Mouse (Mus musculus): ENCODE measurements around the gene Nr4a1. TPM values are rescaled to one million over a fixed set of nuclear protein-coding genes. Genes with fewer than 3 reads are reported as not detected.

Gene Nr4a1
- total RNA-seq, 2 experiments from 2014 or later = 275 to 349 TPM

DNA sequence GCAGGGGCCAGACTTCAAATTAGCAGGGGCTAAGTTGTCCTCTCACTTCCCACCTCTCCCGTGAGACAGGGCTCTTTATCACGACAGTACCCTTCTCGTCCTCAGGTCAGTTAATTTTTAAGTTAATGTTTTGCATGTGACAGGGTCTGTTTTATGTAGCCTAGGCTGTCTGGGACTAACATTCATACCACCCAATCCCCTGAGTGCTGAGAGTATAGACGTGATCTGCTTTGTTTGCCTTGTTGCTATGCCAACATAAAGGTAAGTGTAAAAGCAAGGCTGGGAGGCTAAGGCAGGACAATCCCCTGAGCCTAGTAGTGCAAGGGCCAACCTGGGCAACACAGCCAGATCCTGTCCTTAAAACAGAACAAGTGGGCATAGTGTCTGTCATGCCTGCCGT lies 55.4 kb downstream of the Nr4a1 start:
- no peak for DNase-seq (ENCODE audit: low spot score in 2 of 2)

DNA sequence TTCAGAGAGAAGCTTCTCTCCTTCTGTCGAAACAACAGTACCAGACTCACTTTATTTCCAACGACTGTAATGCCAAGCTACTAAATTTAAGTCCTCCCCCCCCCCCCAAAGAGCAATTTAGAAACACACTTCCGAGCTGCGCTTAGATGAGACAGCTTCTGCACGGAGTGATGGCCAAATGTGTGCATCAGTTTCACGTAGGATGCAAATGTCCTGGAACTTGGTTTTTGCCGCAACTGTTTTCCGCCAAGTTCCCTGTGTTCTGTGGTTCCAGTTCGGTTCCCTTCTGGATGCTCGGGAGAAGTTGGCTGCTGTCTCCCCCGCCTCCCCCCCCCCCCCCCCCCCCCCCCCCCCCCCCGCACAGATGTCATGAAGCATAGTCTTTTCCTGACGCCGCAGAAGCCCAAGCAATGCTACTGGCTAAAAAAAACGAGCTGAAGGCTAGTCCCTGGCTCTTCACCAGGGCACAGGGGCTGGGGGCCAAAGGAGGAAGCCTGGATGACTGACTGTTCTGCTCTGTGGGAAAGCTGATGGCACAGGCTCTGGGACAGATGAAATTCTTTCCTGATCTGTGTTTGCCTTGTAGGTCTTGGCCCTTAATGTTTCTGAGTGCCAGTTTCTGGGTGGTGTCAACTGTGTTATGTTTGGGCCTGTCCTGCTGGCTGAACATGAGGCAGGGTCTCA lies 57.2 kb downstream of the Nr4a1 start:
- no peak for DNase-seq (ENCODE audit: low spot score in 2 of 2)

DNA sequence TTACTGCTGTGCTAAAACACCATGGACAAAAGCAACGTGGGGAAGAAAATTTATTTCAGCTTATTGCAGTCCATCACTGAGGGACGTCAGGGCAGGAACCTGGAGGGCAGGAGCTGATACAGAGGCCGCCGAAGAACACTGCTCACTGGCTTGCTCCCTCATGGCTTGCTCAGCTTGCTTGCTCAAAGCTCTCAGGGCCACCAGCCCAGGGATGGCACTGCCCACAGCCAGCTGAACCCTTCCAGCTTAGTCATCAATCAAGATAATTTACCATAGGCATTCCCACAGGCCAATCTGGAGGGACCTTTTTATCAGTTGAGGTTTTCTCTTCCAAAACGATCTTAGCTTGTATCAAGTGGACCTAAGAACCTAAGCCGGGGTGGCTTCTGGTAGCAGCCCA lies 57.9 kb downstream of the Nr4a1 start:
- DNase-seq (ENCODE audit: low spot score in 2 of 2) = no peak

DNA sequence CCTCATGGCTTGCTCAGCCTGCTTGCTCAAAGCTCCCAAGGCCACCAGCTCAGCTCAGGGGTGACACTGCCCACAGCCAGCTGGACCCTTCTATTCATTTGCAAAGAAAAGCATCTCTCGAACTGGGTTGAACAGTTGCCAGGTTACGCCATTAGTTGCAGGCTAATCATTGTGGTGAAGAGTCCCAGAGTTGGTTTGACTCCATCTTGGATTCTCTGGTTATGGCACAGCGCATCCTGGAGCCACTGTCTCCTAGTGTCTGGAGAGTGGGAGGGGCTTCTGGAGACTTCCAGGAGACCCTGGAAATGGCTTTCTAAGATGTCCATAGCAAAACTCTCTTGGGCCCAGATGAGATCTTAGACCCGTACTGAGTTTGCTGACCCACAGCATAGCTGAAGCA lies 61.3 kb downstream of the Nr4a1 start:
- no peak for DNase-seq (ENCODE audit: low spot score in 2 of 2)

DNA sequence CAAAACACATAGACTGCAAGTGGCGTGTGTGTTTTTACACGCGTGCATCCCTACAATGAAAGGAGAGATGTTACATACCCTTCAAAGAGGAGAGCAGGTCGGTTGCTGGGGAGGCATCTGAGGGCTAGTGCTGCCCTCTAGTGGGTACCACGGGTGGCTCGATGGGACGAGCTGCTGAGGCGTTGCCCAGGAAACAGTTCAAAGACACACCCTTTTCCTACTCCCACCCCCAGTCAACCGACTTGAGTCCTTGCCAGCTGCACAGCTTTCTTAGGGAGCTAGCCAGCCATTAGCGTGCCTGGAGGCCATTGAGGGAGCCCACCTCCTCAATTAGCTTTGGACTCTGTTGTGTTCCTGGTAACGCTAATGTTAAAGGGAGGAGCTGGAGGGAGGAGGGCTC lies 61.8 kb downstream of the Nr4a1 start:
- DNase-seq (ENCODE audit: low spot score in 2 of 2) = peak; percentile 86 to 88

DNA sequence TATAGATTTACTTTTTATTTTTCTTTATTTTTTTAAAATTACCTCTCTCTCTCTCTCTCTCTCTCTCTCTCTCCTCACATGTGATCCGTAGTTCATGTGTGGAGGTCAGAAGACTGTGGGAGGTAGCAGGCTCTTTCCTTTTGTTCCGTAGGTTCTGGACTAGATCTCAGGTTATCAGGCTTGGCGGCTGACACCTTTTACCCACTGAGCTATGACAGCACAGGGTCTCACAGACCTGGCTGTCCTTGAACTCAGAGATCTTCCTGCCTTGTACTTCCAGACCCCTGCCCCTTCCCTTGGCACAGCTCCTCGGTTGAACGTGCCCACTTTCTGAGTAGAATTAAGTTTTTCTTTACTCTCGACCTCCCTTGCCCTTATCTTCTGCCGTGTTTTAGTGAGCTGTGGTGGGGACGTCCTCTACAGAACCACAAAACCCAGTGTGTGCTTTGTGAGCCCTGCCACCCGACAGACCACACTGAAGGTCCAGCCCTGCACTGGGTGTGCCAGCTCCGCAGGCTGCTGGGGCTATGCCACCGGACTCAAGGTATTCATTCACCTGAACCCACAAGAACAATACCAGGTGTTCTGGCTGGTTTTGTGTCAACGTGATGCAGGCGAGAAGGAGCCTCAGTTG lies 62.3 kb downstream of the Nr4a1 start:
- no peak for DNase-seq (ENCODE audit: low spot score in 2 of 2)

DNA sequence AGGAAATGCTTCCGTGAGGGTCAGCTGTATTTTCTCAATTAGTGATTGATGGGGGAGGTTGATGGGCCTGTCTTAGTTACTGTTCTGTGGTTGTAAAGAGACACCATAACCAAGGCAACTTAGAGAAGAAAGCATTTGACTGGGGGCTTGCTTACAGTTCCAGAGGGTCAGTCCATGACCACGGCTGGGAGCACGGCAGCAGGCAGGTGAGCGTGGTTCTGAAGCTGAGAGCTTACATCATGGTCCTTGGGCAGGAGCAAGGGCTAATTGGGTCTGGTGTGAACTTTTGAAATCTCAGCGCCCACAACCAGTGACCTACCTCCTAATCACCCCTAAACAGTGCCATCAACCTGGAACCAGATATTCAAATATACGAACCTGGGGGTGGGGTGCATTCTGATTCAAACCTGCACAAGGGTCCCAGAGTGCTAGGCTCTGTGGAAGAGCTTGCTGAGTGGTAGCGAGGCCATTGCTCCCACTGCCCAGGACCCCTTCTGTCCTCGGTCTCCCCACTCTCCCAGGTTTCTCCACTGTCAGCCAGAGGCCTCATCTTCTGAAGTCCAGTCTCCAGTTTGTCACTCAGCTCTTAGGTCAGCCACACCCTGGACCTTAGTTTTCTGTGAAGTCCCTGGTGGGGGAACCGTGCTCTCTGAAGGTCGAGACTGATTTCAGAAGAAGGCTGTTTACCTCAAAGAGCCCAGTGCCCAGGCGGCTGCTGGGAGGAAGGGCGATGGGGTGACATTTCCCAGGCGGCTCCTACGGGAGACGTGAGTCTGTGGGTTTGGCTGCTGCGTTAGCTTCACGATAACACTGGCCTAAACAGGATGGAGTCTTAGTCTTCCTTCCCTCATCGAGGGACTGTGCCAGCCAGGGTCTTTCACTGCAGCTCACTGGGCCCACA lies 63.1 kb downstream of the Nr4a1 start:
- no peak for DNase-seq (ENCODE audit: low spot score in 2 of 2)

DNA sequence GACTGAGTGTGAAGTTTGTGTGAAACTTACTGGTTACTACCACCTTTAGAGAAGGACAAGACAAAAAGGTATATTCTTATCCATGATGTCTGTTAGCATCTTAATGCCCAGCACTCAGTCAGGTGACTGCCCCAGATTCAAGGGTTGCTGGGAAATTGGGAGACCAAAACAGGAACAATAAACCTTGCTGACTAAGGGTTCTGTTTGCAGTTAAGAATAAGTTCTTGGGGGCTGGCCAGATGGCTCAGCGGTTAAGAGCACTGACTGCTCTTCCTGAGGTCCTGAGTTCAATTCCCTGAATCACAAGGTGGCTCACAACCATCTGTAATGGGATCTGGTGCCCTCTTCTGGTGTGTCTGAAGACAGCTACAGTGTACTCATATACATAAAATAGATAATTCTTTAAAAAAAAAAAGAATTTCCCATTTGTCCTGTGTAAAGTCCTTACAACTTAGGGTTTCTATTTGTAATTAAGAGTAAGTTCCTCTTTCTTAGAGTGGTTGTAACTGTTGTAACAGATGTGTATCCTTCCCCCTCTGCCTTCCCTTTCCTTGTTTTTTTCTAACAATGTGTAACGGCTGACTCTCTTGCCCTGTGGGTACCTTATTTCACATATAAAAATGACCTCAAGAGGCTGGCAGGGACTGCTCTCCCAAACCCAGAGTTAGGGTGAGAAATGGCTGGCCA lies 63.9 kb downstream of the Nr4a1 start:
- no peak for DNase-seq (ENCODE audit: low spot score in 2 of 2)

DNA sequence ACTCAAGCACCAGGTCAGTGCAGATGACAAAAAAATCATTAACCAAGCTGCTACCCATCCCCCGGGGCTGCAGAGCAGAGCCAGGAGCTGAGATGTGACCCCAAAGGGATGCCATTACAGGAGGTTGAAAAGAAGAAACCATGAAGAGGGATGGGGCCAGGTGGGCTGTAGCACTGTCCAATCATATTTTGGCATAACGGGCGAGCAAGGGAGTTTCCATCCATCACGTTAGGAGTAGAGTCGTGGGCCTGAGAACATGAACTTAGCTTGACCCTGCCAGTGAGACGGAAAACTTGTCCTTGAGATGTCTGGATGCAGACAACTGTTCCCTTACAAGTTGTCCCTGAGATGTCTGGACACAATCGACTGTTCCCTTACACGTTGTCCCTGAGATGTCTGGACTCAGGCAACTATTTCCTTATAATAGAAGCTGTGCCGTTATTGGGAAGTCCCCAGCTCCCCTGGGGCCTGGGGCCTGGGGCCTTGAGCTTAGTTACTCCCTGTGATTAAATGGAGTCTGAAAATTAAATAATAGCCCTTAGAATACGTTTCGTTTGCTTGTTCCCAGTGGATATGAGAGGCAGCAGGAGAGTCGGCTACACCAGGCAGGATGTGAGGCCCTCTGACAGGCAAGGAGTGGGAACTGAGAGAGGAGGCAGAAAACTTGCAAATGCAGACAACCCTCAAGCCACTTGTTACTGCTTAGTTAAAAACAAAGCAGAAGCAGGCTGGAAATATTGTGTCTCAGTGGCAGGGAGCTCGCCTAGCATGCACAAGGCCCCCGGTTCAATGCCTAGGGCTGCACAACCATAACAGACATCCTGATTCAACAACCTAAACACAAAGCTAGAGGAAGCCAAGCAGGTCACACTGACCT lies 65.1 kb downstream of the Nr4a1 start:
- DNase-seq (ENCODE audit: low spot score in 2 of 2) = no peak

DNA sequence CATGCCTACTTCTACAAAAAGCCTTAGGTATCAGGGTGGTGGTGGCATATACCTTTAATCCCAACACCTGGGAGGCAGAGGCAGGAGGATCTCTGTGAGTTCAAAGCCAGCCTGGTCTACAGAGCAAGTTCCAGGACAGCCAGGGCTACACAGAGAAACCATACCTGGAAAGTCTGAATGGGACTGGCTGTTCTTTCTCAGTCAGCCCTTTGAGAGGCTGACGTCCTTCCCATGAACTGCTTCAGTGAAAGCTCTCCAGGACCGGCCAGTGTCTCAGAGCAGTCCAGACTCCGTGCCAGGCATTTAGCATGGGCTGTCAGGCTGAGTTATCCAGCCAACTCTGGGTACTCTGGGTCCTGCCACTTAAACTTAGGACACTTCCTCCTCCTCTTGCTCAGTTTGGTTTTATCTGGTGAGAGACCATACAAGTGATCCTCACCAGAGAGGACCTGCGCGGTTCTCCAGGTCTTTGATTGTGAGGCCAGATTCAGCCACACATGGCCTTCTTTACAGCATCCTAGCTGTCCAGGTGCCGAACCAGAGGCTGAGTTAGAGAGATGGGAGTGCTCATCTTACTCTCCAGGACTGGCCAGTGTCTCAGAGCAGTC lies 66.0 kb downstream of the Nr4a1 start:
- no peak for DNase-seq (ENCODE audit: low spot score in 2 of 2)

DNA sequence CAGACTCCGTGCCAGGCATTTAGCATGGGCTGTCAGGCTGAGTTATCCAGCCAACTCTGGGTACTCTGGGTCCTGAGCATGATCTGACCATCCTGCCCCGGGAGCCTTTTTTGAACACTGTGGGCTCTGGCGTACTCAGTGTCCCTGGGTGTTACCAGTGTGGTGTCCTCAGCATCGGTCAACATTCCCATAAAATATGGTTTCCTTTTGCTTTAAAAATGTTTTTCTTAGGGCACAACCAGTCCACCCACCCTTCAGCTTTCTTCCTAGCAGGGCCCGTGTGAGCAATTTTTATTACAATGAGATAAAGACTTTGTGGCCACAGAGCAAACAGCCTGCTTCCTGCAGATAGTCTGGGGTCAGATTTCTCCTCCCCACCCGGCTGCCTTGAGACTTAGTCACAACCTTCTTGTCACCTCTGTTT lies 66.6 kb downstream of the Nr4a1 start:
- DNase-seq (ENCODE audit: low spot score in 2 of 2) = no peak

DNA sequence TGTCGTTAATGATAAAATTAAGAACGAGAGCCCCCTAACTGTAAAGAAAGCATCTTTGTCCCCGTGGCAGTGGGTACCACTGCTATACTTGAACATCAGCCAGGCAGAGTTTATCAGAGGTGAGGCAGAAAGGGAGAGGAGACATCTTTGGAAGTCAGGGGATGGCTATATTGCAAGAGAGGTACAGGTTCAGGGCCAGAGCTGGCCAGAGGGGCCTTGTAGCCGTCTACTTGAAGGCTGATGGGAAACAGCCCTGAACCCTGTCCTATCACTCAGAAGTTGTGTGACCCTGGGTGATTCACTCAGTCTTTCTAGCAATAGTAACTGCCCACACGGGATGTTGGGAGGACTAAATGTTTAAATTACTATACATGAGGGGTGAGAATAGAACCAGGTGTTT lies 67.1 kb downstream of the Nr4a1 start:
- DNase-seq (ENCODE audit: low spot score in 2 of 2) = no peak

DNA sequence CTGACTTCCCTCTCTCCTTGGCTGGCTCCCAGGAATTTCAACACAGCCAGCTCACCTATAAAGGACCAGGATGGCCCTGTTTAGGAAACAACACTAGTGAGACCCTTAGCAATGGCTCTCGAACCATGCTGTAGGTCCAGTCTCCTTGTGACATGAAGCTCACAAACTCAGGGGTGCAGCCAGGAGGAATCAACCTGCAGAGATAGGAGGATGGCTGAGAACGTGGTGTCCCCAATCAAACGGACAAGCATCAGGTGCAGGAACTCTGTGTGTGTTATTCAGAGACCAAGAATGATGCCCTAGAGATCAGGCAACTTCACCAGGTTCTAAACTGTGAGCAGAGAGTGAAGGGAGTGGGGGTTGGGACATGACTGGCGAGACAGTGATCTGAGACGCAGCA lies 68.0 kb downstream of the Nr4a1 start:
- no peak for DNase-seq (ENCODE audit: low spot score in 2 of 2)

DNA sequence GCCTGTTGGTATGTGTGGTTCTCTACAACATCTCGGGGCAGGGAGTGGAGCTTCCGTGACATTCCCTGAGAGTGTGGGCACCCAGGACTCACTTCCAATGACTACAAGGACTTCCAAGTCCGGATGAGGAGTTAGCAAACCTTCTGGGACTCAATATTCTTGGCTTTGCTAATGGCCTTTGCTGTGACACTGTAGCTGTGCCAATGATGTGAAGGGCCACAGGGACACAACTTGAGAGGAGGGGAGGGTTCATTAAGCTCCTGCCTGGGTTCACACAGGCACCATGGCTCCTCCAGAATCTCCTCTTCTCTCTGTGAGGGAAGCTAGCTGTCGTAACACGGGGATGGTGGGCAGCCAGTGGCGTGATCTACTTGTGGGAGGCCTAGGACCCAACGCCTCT lies 68.6 kb downstream of the Nr4a1 start:
- no peak for DNase-seq (ENCODE audit: low spot score in 2 of 2)

DNA sequence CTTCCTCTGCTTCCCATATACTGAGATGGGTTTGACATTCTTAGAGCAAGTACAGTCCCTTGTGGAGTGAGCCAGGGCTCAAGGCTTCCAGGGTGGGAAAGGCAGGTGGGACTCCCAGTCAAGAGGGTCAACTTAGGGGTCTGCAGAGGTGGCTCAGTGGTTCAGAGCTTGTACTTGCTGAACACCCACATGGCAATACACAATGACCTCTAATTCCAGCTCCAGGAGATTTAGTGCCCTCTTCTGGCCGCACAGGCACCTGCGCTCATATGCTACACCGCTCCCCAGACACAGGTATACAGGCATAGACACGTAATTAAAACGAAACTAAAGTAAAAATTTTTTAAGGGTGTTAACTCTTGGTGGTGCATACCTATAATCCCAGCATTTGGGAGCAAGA lies 69.4 kb downstream of the Nr4a1 start:
- DNase-seq (ENCODE audit: low spot score in 2 of 2) = no peak

Other genes starting within 250 kb of the Nr4a1 start
- gene Gm47841, start 206.9 kb upstream of the Nr4a1 start, total RNA-seq (2021) = not detected
- 1 to 10 TPM; 4.7 to 7.1 TPM for gene Fignl2, start 175.7 kb upstream of the Nr4a1 start, total RNA-seq (2021)
- gene Ankrd33, start 138.5 kb upstream of the Nr4a1 start, total RNA-seq (2021) = under 1 TPM; 0.42 to 0.70 TPM
- 10 to 100 TPM; 19.1 to 26.1 TPM for gene Acvrl1, start 125.7 kb upstream of the Nr4a1 start, total RNA-seq (2021)
- gene Acvr1b, start 80.2 kb upstream of the Nr4a1 start, total RNA-seq (2021) = 1 to 10 TPM; 5.8 to 5.9 TPM
- gene Grasp, start 30.1 kb upstream of the Nr4a1 start, total RNA-seq (2021) = 10 to 100 TPM; 16.3 to 19.8 TPM
- gene Atg101, start 30.0 kb downstream of the Nr4a1 start, total RNA-seq (2021) = 10 to 100 TPM; 60.5 to 64.0 TPM
- under 1 TPM; 0.27 to 0.54 TPM for gene 6030408B16Rik, start 38.9 kb downstream of the Nr4a1 start, total RNA-seq (2021)
- 1 to 10 TPM; 4.3 to 7.8 TPM for gene Krt80, start 115.9 kb downstream of the Nr4a1 start, total RNA-seq (2021)
- gene Krt7, start 156.8 kb downstream of the Nr4a1 start, total RNA-seq (2021) = 1 to 10 TPM; 1.4 to 2.6 TPM
- gene Krt87, start 184.5 kb downstream of the Nr4a1 start, total RNA-seq (2021) = not detected
- gene Krt88, start 193.5 kb downstream of the Nr4a1 start, total RNA-seq (2021) = not detected
- gene Krt81, start 209.5 kb downstream of the Nr4a1 start, total RNA-seq (2021) = not detected
- not detected for gene Krt86, start 219.2 kb downstream of the Nr4a1 start, total RNA-seq (2021)
- not detected for gene Krt83, start 237.2 kb downstream of the Nr4a1 start, total RNA-seq (2021)